Mouse (Mus musculus) T-helper 1 cell (primary cell): ENCODE results near the gene Dpp7.

ENCODE experiments used
- in situ Hi-C: fragments of 300-600 bp; cut with MboI, MseI; formaldehyde crosslinking; loops from one replicate; pipeline ENCODE4 v1.15.1; 2025; ENCODE audit warnings: high pct_unique_total_duplicates

Gene Dpp7

GRCm38 (mm10) chr2:25310969-25311368 is 45.2 kb downstream of the Dpp7 start:
- in situ Hi-C loops = no loop called here

- in situ Hi-C loops = no loop called here
Observed at GRCm38 (mm10) chr2:25310180-25310579, 46.0 kb downstream of the Dpp7 start.

- in situ Hi-C loops = no loop called here
Observed at GRCm38 (mm10) chr2:25305587-25306359, 50.4 kb downstream of the Dpp7 start.

- in situ Hi-C loops = no loop called here
Observed at GRCm38 (mm10) chr2:25304657-25305541, 51.3 kb downstream of the Dpp7 start.

- in situ Hi-C loops = no loop called here
Observed at GRCm38 (mm10) chr2:25303931-25304656, 52.1 kb downstream of the Dpp7 start.

- in situ Hi-C loops = no loop called here
Observed at GRCm38 (mm10) chr2:25303452-25303851, 52.7 kb downstream of the Dpp7 start.
